Comparison of ENCODE assay signal across 8 mouse cellular contexts in genomic region chr4:149780565-149781356, GRCm38 (mm10). TPM values are rescaled to one million over a fixed set of nuclear protein-coding genes. Genes with fewer than 3 reads are reported as not detected.
DNase-seq lines count a peak whose midpoint lies in the region; ATAC-seq and TF ChIP-seq lines count a peak whose summit lies in the region.
"Had no signal": no experiment of that assay in that cellular context is flagged by ENCODE, and none has a peak within 500 bp of the region (broad histone marks: within the 10 kb centered on the region; RNA-seq: fewer than 3 reads in every experiment).

No protein-coding gene starts in this region.

- TF ChIP-seq CTCF in liver, embryonic 14.5 days (IDR thresholded peaks at IDR 0.05; ENCODE audit: low read depth) = no peak
- no peak for TF ChIP-seq CTCF in stomach, postnatal 0 days (IDR thresholded peaks at IDR 0.05; ENCODE audit: low read depth)

- WGBS in liver, embryonic 14.5 days (ENCODE audit: insufficient replicate concordance) = 26% methylated on average over 13 of the region's 13 CpGs
- WGBS in stomach, postnatal 0 days = 30% methylated on average over 13 of the region's 13 CpGs

- H3K4me1 ChIP-seq in liver, embryonic 14.5 days (replicated peaks; ENCODE audit: control insufficient read depth in 2 of 2, insufficient read depth in 2 of 2, low read length in 1 of 2) = peaks cover 6 to 13% of the 10 kb centered on the region in 2 experiments
- 0 out of 2 replicates have a peak, but pooled peaks cover 3% of the 10 kb centered on the region for H3K4me1 ChIP-seq in stomach, postnatal 0 days (replicated peaks; ENCODE audit: control insufficient read depth, insufficient read depth)
- H3K4me1 ChIP-seq: forebrain, embryonic 13.5 days had no signal

- peak; percentile 34; the same call in 1 of the 2 replicates for ATAC-seq in liver, embryonic 14.5 days (ENCODE audit: insufficient read depth)
- peak; percentile 25; the same call in 1 of the 2 replicates for ATAC-seq in stomach, postnatal 0 days (ENCODE audit: low FRiP score, low TSS enrichment)
- ATAC-seq: forebrain, embryonic 13.5 days had no signal

- no peak overlapping the region for H3K27ac ChIP-seq in liver, embryonic 14.5 days
- H3K27ac ChIP-seq in stomach, postnatal 0 days (replicated peaks) = peak overlapping the region; percentile 49; the same call in 1 of the 2 replicates
- H3K27ac ChIP-seq: forebrain, embryonic 13.5 days had no signal

- H3K9me3 ChIP-seq in liver, embryonic 14.5 days (ENCODE audit: control insufficient read depth, low read length) = no peaks in the 10 kb centered on the region
- H3K9me3 ChIP-seq in stomach, postnatal 0 days (ENCODE audit: control insufficient read depth, low read length) = no peaks in the 10 kb centered on the region
- H3K9me3 ChIP-seq: forebrain, embryonic 13.5 days had no signal

- no peak overlapping the region for H3K4me3 ChIP-seq in liver, embryonic 14.5 days (ENCODE audit: insufficient read depth in 1 of 2, low read depth in 2 of 2, low read length in 2 of 2)
- no peak overlapping the region for H3K4me3 ChIP-seq in stomach, postnatal 0 days (ENCODE audit: low read depth, low read length)
- H3K4me3 ChIP-seq: forebrain, embryonic 13.5 days had no signal

- TF ChIP-seq EP300 in liver, embryonic 14.5 days (IDR thresholded peaks at IDR 0.05; ENCODE audit: low read depth) = no peak
- TF ChIP-seq EP300 in stomach, postnatal 0 days (optimal IDR thresholded peaks at IDR 0.05) = no peak

- no peaks in the 10 kb centered on the region for H3K27me3 ChIP-seq in liver, embryonic 14.5 days (ENCODE audit: control insufficient read depth, insufficient read depth, low read length)
- no peaks in the 10 kb centered on the region for H3K27me3 ChIP-seq in stomach, postnatal 0 days (ENCODE audit: control insufficient read depth, insufficient read depth, low read length)

- peak; percentile 44 for DNase-seq in spleen, adult 12 weeks (ENCODE audit: low spot score)
- no peak for DNase-seq in spleen, adult 18-20 months
- peak; percentile 72 for DNase-seq in brain, adult 2 months (ENCODE audit: low read depth, low spot score)
- DNase-seq in liver, embryonic 14.5 days (ENCODE audit: low read depth in 3 of 3, low spot score in 3 of 3) = peak; percentile 66 to 70 (median 70)
- DNase-seq in stomach, postnatal 0 days (ENCODE audit: low spot score) = no peak
- no peak for DNase-seq in layer of hippocampus, postnatal 14 days (ENCODE audit: low spot score in 2 of 2)
- no peak for DNase-seq in cerebellum, adult 18-20 months

- no peak overlapping the region for H3K9ac ChIP-seq in liver, embryonic 14.5 days (replicated peaks)
- no peak overlapping the region for H3K9ac ChIP-seq in stomach, postnatal 0 days (ENCODE audit: low read length)
- H3K9ac ChIP-seq: forebrain, embryonic 13.5 days had no signal

- peak overlapping the region; percentile 24 for H3K4me2 ChIP-seq in liver, embryonic 14.5 days (ENCODE audit: low read depth)
- H3K4me2 ChIP-seq in stomach, postnatal 0 days (replicated peaks; ENCODE audit: low read depth) = no peak overlapping the region
- H3K4me2 ChIP-seq: forebrain, embryonic 13.5 days had no signal

- no peaks in the 10 kb centered on the region for H3K36me3 ChIP-seq in liver, embryonic 14.5 days (replicated peaks; ENCODE audit: control insufficient read depth, insufficient read depth, low read depth)
- no peaks in the 10 kb centered on the region for H3K36me3 ChIP-seq in stomach, postnatal 0 days (ENCODE audit: control insufficient read depth, insufficient read depth, low read length)

RNA-seq across cellular contexts. Expression of gene Slc25a33, which starts 6.7 kb away (rescaled TPM):
- 3.3 and 4.8 TPM in 2 replicates for polyA plus RNA-seq in liver, embryonic 14.5 days (2012; rRNA removed)
- polyA plus RNA-seq in liver, embryonic 14.5 days (2014; fragmentation: Nextera tagmentation; extraction: Ambion mirVana) = 7.8 and 9.8 TPM in 2 replicates
- polyA plus RNA-seq in stomach, postnatal 0 days (2015; fragmentation: Nextera tagmentation; extraction: Ambion mirVana) = 21.7 and 22.4 TPM in 2 replicates
- total RNA-seq in layer of hippocampus, postnatal 14 days (2021) = 10 to 100 TPM; 37.6 to 40.3 TPM

RNA-seq across cellular contexts. Expression of gene Tmem201, which starts 42.9 kb away (rescaled TPM):
- polyA plus RNA-seq in liver, embryonic 14.5 days (2012; rRNA removed) = 7.2 and 8.6 TPM in 2 replicates
- polyA plus RNA-seq in liver, embryonic 14.5 days (2014; fragmentation: Nextera tagmentation; extraction: Ambion mirVana) = 3.5 and 4.1 TPM in 2 replicates
- polyA plus RNA-seq in stomach, postnatal 0 days (2015; fragmentation: Nextera tagmentation; extraction: Ambion mirVana) = 7.5 and 8.6 TPM in 2 replicates
- total RNA-seq in layer of hippocampus, postnatal 14 days (2021) = 10 to 100 TPM; 64.8 to 69.1 TPM

Comparison
In these comparisons a context has a peak if more than half of its experiments do, and no peak if none do; other contexts are left out.
1. DNase-seq: peak in spleen, adult 12 weeks (single experiment), brain, adult 2 months (single experiment) and liver, embryonic 14.5 days (3 of 3); none in spleen, adult 18-20 months (0 of 2), stomach, postnatal 0 days (single experiment), layer of hippocampus, postnatal 14 days (0 of 2) and cerebellum, adult 18-20 months (0 of 2).